Mouse (Mus musculus) heart, embryonic 14.5 days (tissue): Measurements from ENCODE around the gene Fsd1. TPM values are rescaled to one million over a fixed set of nuclear protein-coding genes. Genes with fewer than 3 reads are reported as not detected.

Experiments used
- ATAC-seq: fragments of 200-750 bp; cut with Nextera tagmentation; 2 replicates; pipeline ENCODE4 v1.8.0; 2017; ENCODE audit warnings: low read depth, moderate TSS enrichment; ENCODE audit not compliant: insufficient number of reproducible peaks, insufficient read depth, low FRiP score
- H3K27ac ChIP-seq, 2 experiments: fragments of 200-500 bp in 1 of 2; fragments of 300-500 bp in 1 of 2; sonication (generic) in 1 of 2; replicated peaks in 1 of 2; 2 replicates each; pipeline ENCODE4 v1.5.1; 2012 to 2014; ENCODE audit warnings: low read depth in 2 of 2, low read length in 2 of 2, control low read depth in 1 of 2, mild to moderate bottlenecking in 1 of 2, mixed read lengths in 1 of 2; ENCODE audit not compliant: control insufficient read depth in 1 of 2, insufficient read depth in 1 of 2
- H3K27me3 ChIP-seq: fragments of 300-500 bp; sonication (generic); 2 replicates; pipeline ENCODE4 v1.6.1; 2014; ENCODE audit warnings: mild to moderate bottlenecking, low read length, control low read depth; ENCODE audit not compliant: control insufficient read depth, insufficient read depth
- H3K36me3 ChIP-seq: fragments of 300-500 bp; sonication (generic); 2 replicates; pipeline ENCODE4 v1.6.1; 2014; ENCODE audit warnings: mild to moderate bottlenecking, control low read depth, low read length, mixed read lengths; ENCODE audit not compliant: control insufficient read depth, insufficient read depth
- H3K4me1 ChIP-seq, 2 experiments: fragments of 200-500 bp in 1 of 2; fragments of 300-500 bp in 1 of 2; sonication (generic) in 1 of 2; 2 replicates each; pipeline ENCODE4 v1.6.1; 2012 to 2014; ENCODE audit warnings: low read length in 2 of 2, control low read depth in 1 of 2, mixed read lengths in 1 of 2; ENCODE audit not compliant: control insufficient read depth in 2 of 2, insufficient read depth in 2 of 2
- H3K4me2 ChIP-seq: fragments of 300-500 bp; sonication (generic); 2 replicates; pipeline ENCODE4 v1.6.1; 2014; ENCODE audit warnings: mild to moderate bottlenecking, low read length
- H3K4me3 ChIP-seq, 2 experiments: fragments of 200-500 bp in 1 of 2; fragments of 300-500 bp in 1 of 2; sonication (generic) in 1 of 2; 2 replicates each; pipeline ENCODE4 v1.5.1; 2012 to 2014; ENCODE audit warnings: low read length in 2 of 2, mild to moderate bottlenecking in 2 of 2, control low read depth in 1 of 2, low read depth in 1 of 2, moderate library complexity in 1 of 2; ENCODE audit not compliant: control insufficient read depth in 1 of 2, insufficient read depth in 1 of 2
- H3K9ac ChIP-seq: fragments of 300-500 bp; sonication (generic); 2 replicates; pipeline ENCODE4 v1.6.1; 2014; ENCODE audit warnings: mild to moderate bottlenecking, low read length
- H3K9me3 ChIP-seq: fragments of 300-500 bp; sonication (generic); 2 replicates; pipeline ENCODE4 v1.6.1; 2016; ENCODE audit warnings: low read length, control low read depth; ENCODE audit not compliant: control insufficient read depth
- WGBS: fragments of 180-500 bp; shearing (Covaris S2); extraction: QIAGEN DNeasy Blood & Tissue Kit; methylation state at CpG from one replicate; pipeline ENCODE4 v1.1.7; 2014; 5-methylcytosine and 5-hydroxymethylcytosine counted together
- polyA plus RNA-seq: library from polyadenylated mRNA; unstranded; fragments of >200 nt; fragmentation: Nextera tagmentation; extraction: Ambion mirVana; gene quantifications from 2 replicates; pipeline ENCODE4 v1.2.1, GENCODE M21; 2014

Gene Fsd1
- polyA plus RNA-seq, 1 experiment from 2014 or later: 1.6 TPM

- H3K4me1 ChIP-seq: peaks cover 41 to 46% of the 10 kb centered on the region in 2 experiments
- H3K4me3 ChIP-seq: no peak overlapping the region
- H3K27ac ChIP-seq: peak overlapping the region; percentile 6 to 46
- no peak overlapping the region for H3K4me2 ChIP-seq
- 58% methylated on average over 1 of the region's 1 CpGs for WGBS
- H3K9me3 ChIP-seq: no peaks in the 10 kb centered on the region
- no peak for ATAC-seq
- peak overlapping the region; percentile 39; the same call in 1 of the 2 replicates for H3K9ac ChIP-seq
- no peaks in the 10 kb centered on the region for H3K27me3 ChIP-seq
- peaks cover 22% of the 10 kb centered on the region for H3K36me3 ChIP-seq
Observed at GRCm38 (mm10) chr17:56026303-56026702, 40.0 kb downstream of the Fsd1 start.

- H3K27me3 ChIP-seq: no peaks in the 10 kb centered on the region
- no peaks in the 10 kb centered on the region for H3K9me3 ChIP-seq
- peak overlapping the region; percentile 39 for H3K9ac ChIP-seq
Observed at GRCm38 (mm10) chr17:56026881-56027280, 40.6 kb downstream of the Fsd1 start.

GRCm38 (mm10) chr17:56027801-56028441 lies 41.6 kb downstream of the Fsd1 start:
- no peak for ATAC-seq
- H3K36me3 ChIP-seq: peaks cover 24% of the 10 kb centered on the region
- H3K9me3 ChIP-seq: no peaks in the 10 kb centered on the region
- no peak overlapping the region; the same call in 1 of the 2 replicates for H3K9ac ChIP-seq
- no peaks in the 10 kb centered on the region for H3K27me3 ChIP-seq
- H3K27ac ChIP-seq: no peak overlapping the region
- H3K4me3 ChIP-seq: no peak overlapping the region
- H3K4me1 ChIP-seq: peaks cover 36 to 43% of the 10 kb centered on the region in 2 experiments
- no peak overlapping the region for H3K4me2 ChIP-seq
- WGBS: 81% methylated on average over 5 of the region's 5 CpGs

More at GRCm38 (mm10) chr17:56026881-56027280, 40.6 kb downstream of the Fsd1 start:
- H3K36me3 ChIP-seq: peaks cover 22% of the 10 kb centered on the region
- no peak overlapping the region for H3K4me2 ChIP-seq
- ATAC-seq: no peak
- WGBS: 38% methylated on average over 1 of the region's 1 CpGs
- H3K27ac ChIP-seq: peak overlapping the region in 1 of 2 experiments; percentile 46; a peak in 2 of 4 replicates
- H3K4me1 ChIP-seq: peaks cover 41 to 48% of the 10 kb centered on the region in 2 experiments
- H3K4me3 ChIP-seq: no peak overlapping the region

DNA sequence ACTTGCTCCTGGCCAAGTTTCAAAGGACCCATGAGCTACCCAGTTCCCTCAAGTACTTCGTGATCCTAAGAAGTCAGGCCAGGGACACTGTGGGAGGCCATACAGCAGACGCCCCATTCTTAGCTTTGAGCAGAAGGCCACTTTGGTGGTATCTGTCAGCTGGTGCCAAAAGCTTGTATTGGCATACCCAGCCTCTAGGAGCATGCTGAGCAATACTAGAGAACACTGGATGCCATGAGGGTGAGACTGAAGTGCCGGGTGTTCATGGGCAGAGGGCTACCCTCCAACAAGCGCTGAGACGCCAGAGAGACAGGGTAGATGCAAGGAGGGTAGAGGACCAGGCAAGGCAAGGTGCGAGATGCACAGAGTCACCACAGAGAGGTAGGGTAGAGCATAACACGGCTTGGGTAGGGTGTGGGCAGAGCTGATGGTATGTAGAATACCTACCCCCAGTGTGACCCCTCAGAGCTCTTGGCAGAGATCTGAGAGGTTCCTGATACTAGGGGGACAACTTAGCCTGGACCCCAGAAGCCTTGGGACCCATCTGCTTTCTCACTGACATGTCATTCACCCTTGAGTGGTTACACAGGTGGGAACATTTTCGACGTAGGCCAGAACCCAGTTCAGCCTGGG lies 44.0 kb downstream of the Fsd1 start:
- peaks cover 20 to 29% of the 10 kb centered on the region in 2 experiments for H3K4me1 ChIP-seq

GRCm38 (mm10) chr17:56030919-56031318 lies 44.6 kb downstream of the Fsd1 start:
- peaks cover 17 to 24% of the 10 kb centered on the region in 2 experiments for H3K4me1 ChIP-seq
- ATAC-seq: no peak; the same call in 1 of the 2 replicates
- no peaks in the 10 kb centered on the region for H3K9me3 ChIP-seq
- no peak overlapping the region for H3K4me2 ChIP-seq
- H3K9ac ChIP-seq: no peak overlapping the region
- no peaks in the 10 kb centered on the region for H3K27me3 ChIP-seq
- H3K27ac ChIP-seq: peak overlapping the region; percentile 14 to 39; a peak in 1 of 4 replicates
- H3K4me3 ChIP-seq: no peak overlapping the region
- WGBS: 44% methylated on average over 5 of the region's 5 CpGs
- peaks cover 44% of the 10 kb centered on the region for H3K36me3 ChIP-seq

More for the DNA sequence above, 44.0 kb downstream of the Fsd1 start:
- Histone ChIP-seq H3K4me3 (no peak overlapping the region), H3K36me3 (peaks cover 44% of the 10 kb centered on the region), H3K4me2 (no peak overlapping the region), H3K9ac (no peak overlapping the region), H3K27me3 (no peaks in the 10 kb centered on the region), H3K27ac (no peak overlapping the region), H3K9me3 (no peaks in the 10 kb centered on the region)
- 89% methylated on average over 9 of the region's 9 CpGs for WGBS
- no peak for ATAC-seq

DNA sequence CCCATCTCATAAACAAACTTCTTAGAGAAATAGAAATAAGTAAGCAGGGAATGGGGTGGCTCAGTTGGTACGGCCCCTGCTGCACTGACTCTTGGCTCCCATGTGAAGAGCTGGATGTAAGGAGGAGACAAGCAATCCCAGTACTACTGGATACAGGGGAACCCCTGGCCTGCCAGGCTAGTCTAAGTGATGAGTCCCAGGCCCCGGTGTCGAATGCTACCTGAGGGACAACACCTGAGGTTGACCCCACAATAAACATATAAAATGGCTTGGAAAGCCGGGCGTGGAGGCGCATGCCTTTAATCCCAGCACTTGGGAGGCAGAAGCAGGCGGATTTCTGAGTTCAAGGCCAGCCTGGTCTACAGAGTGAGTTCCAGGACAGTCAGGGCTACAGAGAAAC lies 45.1 kb downstream of the Fsd1 start:
- no peak overlapping the region for H3K4me2 ChIP-seq
- peaks cover 13 to 19% of the 10 kb centered on the region in 2 experiments; a peak in 3 of 4 replicates for H3K4me1 ChIP-seq
- H3K36me3 ChIP-seq: peaks cover 44% of the 10 kb centered on the region
- no peak overlapping the region for H3K9ac ChIP-seq
- H3K27me3 ChIP-seq: no peaks in the 10 kb centered on the region
- ATAC-seq: no peak
- H3K9me3 ChIP-seq: no peaks in the 10 kb centered on the region
- H3K27ac ChIP-seq: peak overlapping the region; percentile 14 to 39; a peak in 1 of 4 replicates
- H3K4me3 ChIP-seq: no peak overlapping the region
- 93% methylated on average over 7 of the region's 7 CpGs for WGBS

DNA sequence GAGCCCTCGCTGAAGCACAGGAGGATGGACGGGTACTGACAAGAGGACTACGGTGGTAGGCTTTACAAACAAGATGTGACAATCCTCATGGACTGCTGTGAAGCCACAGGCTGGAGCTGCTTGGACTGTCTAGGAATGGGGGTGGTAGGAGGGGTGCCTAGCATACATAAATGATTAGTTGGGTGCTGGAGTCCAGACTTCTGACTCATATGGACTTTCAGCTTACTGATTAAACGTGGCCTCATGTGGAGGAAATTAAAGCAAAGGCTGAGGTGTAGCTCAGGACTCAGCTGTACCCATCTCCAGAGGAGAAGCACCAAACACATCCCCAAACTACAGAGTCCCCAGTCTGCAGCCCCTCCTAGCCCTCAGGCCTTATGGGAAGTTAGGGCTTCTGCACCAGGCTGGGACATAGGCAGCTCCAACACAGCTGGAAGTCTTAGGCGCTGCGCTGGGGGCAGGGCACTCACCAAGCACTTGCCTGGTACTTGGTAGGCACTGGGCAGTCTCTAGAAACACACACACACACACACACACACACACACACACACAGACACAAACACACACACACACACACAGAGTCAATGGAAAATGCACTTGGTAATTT lies 45.9 kb downstream of the Fsd1 start:
- no peaks in the 10 kb centered on the region for H3K27me3 ChIP-seq
- H3K4me1 ChIP-seq: peaks cover 10 to 16% of the 10 kb centered on the region in 2 experiments; a peak in 3 of 4 replicates
- no peak overlapping the region for H3K4me2 ChIP-seq
- ATAC-seq: no peak
- 69% methylated on average over 6 of the region's 6 CpGs for WGBS
- no peaks in the 10 kb centered on the region for H3K9me3 ChIP-seq
- no peak overlapping the region for H3K4me3 ChIP-seq
- H3K36me3 ChIP-seq: peaks cover 44% of the 10 kb centered on the region
- no peak overlapping the region for H3K27ac ChIP-seq
- no peak overlapping the region for H3K9ac ChIP-seq
